Mouse (Mus musculus) forebrain, embryonic 13.5 days (tissue): Measurements from ENCODE around the gene Ganab. TPM values are rescaled to one million over a fixed set of nuclear protein-coding genes. Genes with fewer than 3 reads are reported as not detected.

Source experiments
- ATAC-seq: fragments of 200-750 bp; cut with Nextera tagmentation; 2 replicates; pipeline ENCODE4 v1.8.0; 2017
- H3K27ac ChIP-seq: fragments of 300-500 bp; sonication (generic); 2 replicates; pipeline ENCODE4 v1.5.1; 2015; ENCODE audit warnings: inconsistent platforms, mild to moderate bottlenecking, moderate library complexity
- H3K27me3 ChIP-seq: fragments of 300-500 bp; sonication (generic); 2 replicates; pipeline ENCODE4 v1.6.1; 2015; ENCODE audit warnings: mild to moderate bottlenecking, inconsistent platforms
- H3K36me3 ChIP-seq: fragments of 300-500 bp; sonication (generic); 2 replicates; pipeline ENCODE4 v1.6.1; 2015; ENCODE audit warnings: mild to moderate bottlenecking, inconsistent platforms; ENCODE audit not compliant: poor library complexity, severe bottlenecking
- H3K4me1 ChIP-seq: fragments of 300-500 bp; sonication (generic); 2 replicates; pipeline ENCODE4 v1.6.1; 2015; ENCODE audit warnings: inconsistent platforms
- H3K4me2 ChIP-seq: fragments of 300-500 bp; sonication (generic); 2 replicates; pipeline ENCODE4 v1.6.1; 2015; ENCODE audit warnings: inconsistent platforms, mild to moderate bottlenecking, moderate library complexity
- H3K4me3 ChIP-seq: fragments of 300-500 bp; sonication (generic); 2 replicates; pipeline ENCODE4 v1.5.1; 2015; ENCODE audit warnings: mild to moderate bottlenecking, inconsistent platforms
- H3K9ac ChIP-seq: fragments of 300-500 bp; sonication (generic); 2 replicates; pipeline ENCODE4 v1.6.1; 2015; ENCODE audit warnings: mild to moderate bottlenecking, inconsistent platforms
- H3K9me3 ChIP-seq: fragments of 300-500 bp; sonication (generic); replicated peaks from 2 replicates; pipeline ENCODE4 v1.6.1; 2016; ENCODE audit warnings: inconsistent platforms
- WGBS: fragments of 180-500 bp; shearing (Covaris S2); methylation state at CpG from one replicate; pipeline ENCODE4 v1.1.7; 2015; 5-methylcytosine and 5-hydroxymethylcytosine counted together
- microRNA-seq: library from miRNA; unstranded; fragments of <30 nt; microRNA quantifications from one replicate; pipeline ENCODE4, GENCODE M21; 2016
- polyA plus RNA-seq: library from polyadenylated mRNA; unstranded; fragments of >200 nt; fragmentation: Nextera tagmentation; extraction: Ambion mirVana; gene quantifications from 2 replicates; pipeline ENCODE4 v1.2.1, GENCODE M21; 2015

Ganab gene
- polyA plus RNA-seq, 1 experiment from 2014 or later, result 83.6 TPM

DNA sequence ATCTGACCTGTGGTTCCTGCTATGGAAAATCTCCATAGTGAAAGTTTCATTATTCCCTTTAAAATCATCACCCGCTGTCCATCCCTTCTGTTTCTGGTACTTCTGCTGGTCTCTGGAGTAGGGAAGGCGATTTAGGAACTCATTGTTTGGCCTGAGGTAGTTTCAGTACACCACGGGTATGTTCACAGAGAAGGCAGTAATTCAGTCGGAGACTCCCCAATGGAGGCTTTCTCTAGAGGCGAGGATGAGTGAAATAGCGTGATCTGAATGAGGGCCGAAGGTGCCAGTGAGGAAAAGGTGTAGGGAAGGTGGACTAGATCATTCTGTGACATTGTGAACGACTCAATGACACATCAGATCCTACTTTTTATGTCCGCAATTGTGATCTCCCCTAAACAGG is 56.3 kb downstream of the Ganab start:
- peak overlapping the region; percentile 72 for H3K4me3 ChIP-seq
- H3K9me3 ChIP-seq, result no peaks in the 10 kb centered on the region
- H3K4me1 ChIP-seq, result peaks cover 37% of the 10 kb centered on the region
- 5% methylated on average over 9 of the region's 9 CpGs for WGBS
- H3K4me2 ChIP-seq, result peak overlapping the region; percentile 96
- no peaks in the 10 kb centered on the region for H3K27me3 ChIP-seq
- peak overlapping the region; percentile 97 for H3K27ac ChIP-seq
- no peak for ATAC-seq
- H3K36me3 ChIP-seq, result peaks cover 62% of the 10 kb centered on the region
- peak overlapping the region; percentile 80 for H3K9ac ChIP-seq

- Histone ChIP-seq H3K27me3 (no peaks in the 10 kb centered on the region), H3K9me3 (no peaks in the 10 kb centered on the region), H3K4me2 (no peak overlapping the region), H3K4me3 (no peak overlapping the region), H3K27ac (no peak overlapping the region), H3K36me3 (peaks cover 84% of the 10 kb centered on the region), H3K4me1 (peaks cover 12% of the 10 kb centered on the region), H3K9ac (no peak overlapping the region)
- no peak for ATAC-seq
- WGBS, result 92% methylated on average over 2 of the region's 2 CpGs
Measured at GRCm38 (mm10) chr19:8962256-8962655, 64.4 kb downstream of the Ganab start.

- no peak overlapping the region for H3K4me3 ChIP-seq
- no peaks in the 10 kb centered on the region for H3K9me3 ChIP-seq
- H3K4me2 ChIP-seq, result no peak overlapping the region
- no peak for ATAC-seq
- H3K27ac ChIP-seq, result no peak overlapping the region
- 90% methylated on average over 11 of the region's 11 CpGs for WGBS
- peaks cover 25% of the 10 kb centered on the region for H3K4me1 ChIP-seq
- peak overlapping the region; percentile 26; the same call in 1 of the 2 replicates for H3K9ac ChIP-seq
- H3K36me3 ChIP-seq, result peaks cover 75% of the 10 kb centered on the region
- no peaks in the 10 kb centered on the region for H3K27me3 ChIP-seq
Measured at GRCm38 (mm10) chr19:8965075-8965474, 67.2 kb downstream of the Ganab start.

- ATAC-seq, result no peak
- Histone ChIP-seq H3K4me3 (peak overlapping the region; percentile 73), H3K9me3 (no peaks in the 10 kb centered on the region), H3K4me2 (peak overlapping the region; percentile 82), H3K27me3 (no peaks in the 10 kb centered on the region), H3K4me1 (peaks cover 25% of the 10 kb centered on the region), H3K36me3 (peaks cover 75% of the 10 kb centered on the region), H3K27ac (peak overlapping the region; percentile 84; the same call in 1 of the 2 replicates), H3K9ac (peak overlapping the region; percentile 53; the same call in 1 of the 2 replicates)
- 83% methylated on average over 8 of the region's 8 CpGs for WGBS
Measured at GRCm38 (mm10) chr19:8965771-8966170, 67.9 kb downstream of the Ganab start.

DNA sequence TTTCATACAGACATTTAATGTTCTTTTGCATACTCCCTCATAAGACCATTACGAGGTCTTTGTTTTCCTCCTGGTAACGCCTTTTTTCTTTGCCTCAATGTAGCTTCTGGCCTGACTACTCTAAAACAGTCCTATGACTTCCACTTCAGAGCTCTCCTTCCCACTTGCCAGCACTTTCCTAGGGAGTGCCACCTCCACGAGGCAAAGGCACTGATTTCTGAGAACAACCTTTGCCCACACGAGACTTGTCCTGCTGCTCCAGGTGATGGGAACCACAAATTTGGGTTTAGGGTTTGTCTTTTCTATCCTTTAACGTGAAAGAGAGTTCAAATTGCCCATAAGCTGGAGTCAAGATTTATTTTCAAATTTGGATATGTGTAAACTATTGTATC is 68.3 kb downstream of the Ganab start:
- Histone ChIP-seq H3K27ac (peak overlapping the region; percentile 84), H3K36me3 (peaks cover 76% of the 10 kb centered on the region), H3K4me3 (peak overlapping the region; percentile 73), H3K27me3 (no peaks in the 10 kb centered on the region), H3K4me2 (peak overlapping the region; percentile 82), H3K4me1 (peaks cover 25% of the 10 kb centered on the region), H3K9ac (peak overlapping the region; percentile 53), H3K9me3 (no peaks in the 10 kb centered on the region)
- whole genome bisulfite sequencing, result 51% methylated on average over 5 of the region's 5 CpGs
- ATAC-seq, result no peak

Small RNA genes lying within 50 kb of the gene (microRNA-seq; reads per million reads assigned to microRNA genes)
- gene Mir5136, result 0.80 reads per million

Other genes starting within 250 kb of the Ganab start
- 0.94 and 1.3 TPM in 2 replicates for gene Chrm1, start 234.3 kb upstream of the Ganab start, polyA plus RNA-seq
- gene Slc3a2, start 174.7 kb upstream of the Ganab start, polyA plus RNA-seq, result 135 and 143 TPM in 2 replicates
- 92.0 and 97.4 TPM in 2 replicates for gene Wdr74, start 162.2 kb upstream of the Ganab start, polyA plus RNA-seq
- gene 1700092M07Rik, start 157.4 kb upstream of the Ganab start, polyA plus RNA-seq, result 1.9 and 3.7 TPM in 2 replicates
- gene Stx5a, start 156.7 kb upstream of the Ganab start, polyA plus RNA-seq, result 117 and 118 TPM in 2 replicates
- 194 and 211 TPM in 2 replicates for gene Nxf1, start 141.0 kb upstream of the Ganab start, polyA plus RNA-seq
- 260 and 261 TPM in 2 replicates for gene Tmem223, start 127.1 kb upstream of the Ganab start, polyA plus RNA-seq
- gene Tmem179b, start 123.6 kb upstream of the Ganab start, polyA plus RNA-seq, result 35.9 and 36.5 TPM in 2 replicates
- 30.1 and 33.0 TPM in 2 replicates for gene Taf6l, start 111.7 kb upstream of the Ganab start, polyA plus RNA-seq
- 174 and 190 TPM in 2 replicates for gene Polr2g, start 99.5 kb upstream of the Ganab start, polyA plus RNA-seq
- gene Zbtb3, start 95.5 kb upstream of the Ganab start, polyA plus RNA-seq, result 7.9 and 8.5 TPM in 2 replicates
- gene Ttc9c, start 78.7 kb upstream of the Ganab start, polyA plus RNA-seq, result 86.1 and 89.1 TPM in 2 replicates
- gene Hnrnpul2, start 78.1 kb upstream of the Ganab start, polyA plus RNA-seq, result 6.4 and 6.8 TPM in 2 replicates
- gene AC129217.1, start 68.3 kb upstream of the Ganab start, polyA plus RNA-seq, result not detected in 2 replicates
- 66.9 and 72.1 TPM in 2 replicates for gene Bscl2, start 60.6 kb upstream of the Ganab start, polyA plus RNA-seq
- 198 and 204 TPM in 2 replicates for gene Gng3, start 58.9 kb upstream of the Ganab start, polyA plus RNA-seq
- 0.28 and 0.39 TPM in 2 replicates for gene Lrrn4cl, start 47.3 kb upstream of the Ganab start, polyA plus RNA-seq
- 188 and 194 TPM in 2 replicates for gene Ubxn1, start 26.6 kb upstream of the Ganab start, polyA plus RNA-seq
- gene Uqcc3, start 17.1 kb upstream of the Ganab start, polyA plus RNA-seq, result 61.8 and 64.6 TPM in 2 replicates
- 73.6 and 85.7 TPM in 2 replicates for gene Lbhd1, start 14.3 kb upstream of the Ganab start, polyA plus RNA-seq
- not detected in 2 replicates for gene Gm49403, start 14.1 kb upstream of the Ganab start, polyA plus RNA-seq
- 92.5 and 97.7 TPM in 2 replicates for gene 1810009A15Rik, start 9.2 kb upstream of the Ganab start, polyA plus RNA-seq
- gene Gm49416, start 9.1 kb upstream of the Ganab start, polyA plus RNA-seq, result not detected in 2 replicates
- 37.9 and 44.5 TPM in 2 replicates for gene Ints5, start 5.1 kb upstream of the Ganab start, polyA plus RNA-seq
- 66.4 and 69.5 TPM in 2 replicates for gene B3gat3, start 22.3 kb downstream of the Ganab start, polyA plus RNA-seq
- gene Rom1, start 31.3 kb downstream of the Ganab start, polyA plus RNA-seq, result 1.2 and 1.3 TPM in 2 replicates
- 8.9 and 9.6 TPM in 2 replicates for gene Eml3, start 31.5 kb downstream of the Ganab start, polyA plus RNA-seq
- 178 and 180 TPM in 2 replicates for gene Mta2, start 43.8 kb downstream of the Ganab start, polyA plus RNA-seq
- 35.3 and 36.7 TPM in 2 replicates for gene Tut1, start 55.8 kb downstream of the Ganab start, polyA plus RNA-seq
- gene Eef1g, start 69.0 kb downstream of the Ganab start, polyA plus RNA-seq, result 369 and 373 TPM in 2 replicates
- 2.8 and 3.0 TPM in 2 replicates for gene Ahnak, start 91.2 kb downstream of the Ganab start, polyA plus RNA-seq
- not detected in 2 replicates for gene Scgb1a1, start 189.9 kb downstream of the Ganab start, polyA plus RNA-seq
- gene Asrgl1, start 237.6 kb downstream of the Ganab start, polyA plus RNA-seq, result 28.7 and 29.4 TPM in 2 replicates